Mouse (Mus musculus) effector memory CD4-positive, alpha-beta T cell, adult 5 months (primary cell): Measurements from ENCODE around the gene Krt71. TPM values are rescaled to one million over a fixed set of nuclear protein-coding genes. Genes with fewer than 3 reads are reported as not detected.

Source experiments
- polyA plus RNA-seq: library from polyadenylated mRNA; unstranded; fragments of 100-300 nt; shearing (Covaris generic); gene quantifications from one replicate; pipeline ENCODE4 v1.2.1, GENCODE M21; 2017

Gene Krt71
- not detected for polyA plus RNA-seq

DNA sequence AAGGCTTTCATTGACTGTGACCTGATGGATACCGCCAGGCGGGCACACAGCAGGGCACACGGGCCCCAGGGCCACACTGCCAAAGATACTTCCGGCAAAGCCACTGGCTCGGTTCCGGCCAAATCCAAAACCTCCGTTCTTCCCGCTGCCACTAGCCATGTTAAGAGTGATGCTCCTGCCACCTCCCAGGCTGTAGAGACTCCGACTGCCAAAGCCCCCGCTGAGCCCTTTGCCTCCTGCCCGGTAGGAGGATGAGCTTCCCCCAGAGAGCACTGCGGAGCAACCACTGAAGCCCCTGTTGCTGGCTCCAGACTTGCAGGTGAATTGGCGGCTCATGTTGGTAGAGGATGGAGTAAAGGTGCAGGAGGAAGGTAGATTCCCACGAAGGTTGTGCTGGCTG lies at the start of gene Krt71:
Gene Krt71, minus strand, starts transcription at position 399 of the 400 bp plus-strand sequence.

DNA sequence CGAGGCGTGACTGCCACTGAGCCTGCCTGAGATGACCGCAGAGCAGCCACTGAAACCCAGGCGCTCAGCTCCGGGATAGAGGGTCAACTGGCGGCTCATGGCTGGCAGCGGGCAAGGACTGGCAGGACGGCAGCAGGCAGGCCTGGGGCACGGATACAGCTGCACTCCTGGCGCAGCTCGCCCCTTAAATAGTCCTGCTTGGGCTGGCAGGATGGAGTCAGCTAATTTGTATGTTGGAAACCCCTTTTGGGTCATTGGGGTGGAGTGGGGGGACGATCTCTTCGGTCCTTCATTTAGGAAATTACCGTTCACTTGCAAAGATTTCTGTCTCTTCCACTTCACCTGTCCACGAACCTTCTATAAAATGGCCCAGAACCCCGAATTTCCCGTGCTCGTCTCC lies 43.5 kb upstream of the Krt71 start, which contains the start of gene Krt72:
Gene Krt72, minus strand, starts transcription at position 101 of the 400 bp plus-strand sequence.

GRCm38 (mm10) chr15:101712720-101713119 lies 30.2 kb downstream of the Krt71 start, which contains the start of gene Krt5:
Gene Krt5 (minus strand): TSS chr15:101712898.

DNA sequence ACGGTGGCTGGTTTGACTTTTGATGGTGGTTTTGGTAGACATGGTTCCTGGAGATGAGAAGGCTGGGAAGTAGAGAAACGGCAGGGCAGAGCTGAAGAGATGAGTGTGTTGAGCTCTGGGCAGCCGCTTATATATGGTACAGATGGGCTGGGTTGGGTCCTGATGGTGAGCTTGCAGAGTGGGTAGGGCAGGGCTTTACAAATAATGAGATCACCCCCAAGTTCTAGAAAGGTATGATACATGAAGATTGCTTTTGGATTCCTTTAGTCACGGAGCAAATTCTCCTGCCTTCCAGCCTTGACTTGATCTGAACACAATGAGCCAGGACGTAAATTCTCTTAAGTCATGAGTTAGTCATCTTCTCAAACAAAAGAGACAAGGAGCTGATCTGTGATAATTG lies 48.7 kb downstream of the Krt71 start, which contains the start of gene Krt6a:
Gene Krt6a, minus strand, starts transcription at position 101 of the 400 bp plus-strand sequence.

Other genes with a start within 250 kb of the Krt71 start
- not detected for gene Gm49425, start 225.8 kb downstream of the Krt71 start, polyA plus RNA-seq
- gene Krt84, start 210.3 kb downstream of the Krt71 start, polyA plus RNA-seq, result not detected
- gene Krt82, start 192.4 kb downstream of the Krt71 start, polyA plus RNA-seq, result not detected
- gene Krt90, start 180.2 kb downstream of the Krt71 start, polyA plus RNA-seq, result not detected
- gene Krt75, start 169.2 kb downstream of the Krt71 start, polyA plus RNA-seq, result 0.19 TPM
- not detected for gene Gm5414, start 114.9 kb downstream of the Krt71 start, polyA plus RNA-seq
- gene Gm5478, start 95.7 kb downstream of the Krt71 start, polyA plus RNA-seq, result not detected
- gene Krt6b, start 62.8 kb downstream of the Krt71 start, polyA plus RNA-seq, result not detected
- not detected for gene Krt6a, start 48.8 kb downstream of the Krt71 start, polyA plus RNA-seq
- not detected for gene Krt5, start 30.2 kb downstream of the Krt71 start, polyA plus RNA-seq
- not detected for gene Krt72, start 43.4 kb upstream of the Krt71 start, polyA plus RNA-seq
- gene Krt73, start 59.2 kb upstream of the Krt71 start, polyA plus RNA-seq, result not detected
- not detected for gene Krt2, start 75.1 kb upstream of the Krt71 start, polyA plus RNA-seq
- 0.62 TPM for gene Krt1, start 107.7 kb upstream of the Krt71 start, polyA plus RNA-seq
- gene Krt77, start 126.6 kb upstream of the Krt71 start, polyA plus RNA-seq, result not detected
- not detected for gene Krt76, start 149.8 kb upstream of the Krt71 start, polyA plus RNA-seq
- not detected for gene Krt4, start 181.6 kb upstream of the Krt71 start, polyA plus RNA-seq
- not detected for gene Krt79, start 197.2 kb upstream of the Krt71 start, polyA plus RNA-seq
- not detected for gene Krt78, start 211.2 kb upstream of the Krt71 start, polyA plus RNA-seq